Mouse (Mus musculus): Measurements from ENCODE around the gene Col28a1.

Gene Col28a1

DNA sequence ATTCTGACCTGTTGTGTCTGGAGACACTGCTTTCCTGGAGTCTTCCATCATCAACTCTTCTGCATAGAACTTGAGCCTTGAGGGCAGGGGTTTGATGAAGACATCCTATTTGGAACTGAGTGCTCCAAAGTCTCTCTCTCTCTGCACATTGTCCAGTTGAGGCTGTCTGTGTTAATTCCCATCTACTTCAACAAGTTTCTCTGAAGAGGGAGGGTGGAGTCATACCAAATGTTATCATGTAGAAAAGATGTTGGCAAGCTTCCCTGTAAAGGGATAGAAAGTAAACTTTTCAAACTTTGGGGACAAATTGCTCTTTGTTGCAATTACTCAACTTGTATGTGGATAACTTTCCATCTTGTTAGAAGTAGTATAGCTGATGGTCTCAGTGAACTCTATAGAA, at the start of gene Col28a1:
TSS of gene Col28a1 (minus strand) at position 101 of the 400 bp plus-strand sequence.
- no peak for DNase-seq (ENCODE audit: low read depth, low spot score)

GRCm38 (mm10) chr6:8228596-8228995, 36.2 kb upstream of the Col28a1 start:
- no peak for DNase-seq (ENCODE audit: low read depth, low spot score)

DNA sequence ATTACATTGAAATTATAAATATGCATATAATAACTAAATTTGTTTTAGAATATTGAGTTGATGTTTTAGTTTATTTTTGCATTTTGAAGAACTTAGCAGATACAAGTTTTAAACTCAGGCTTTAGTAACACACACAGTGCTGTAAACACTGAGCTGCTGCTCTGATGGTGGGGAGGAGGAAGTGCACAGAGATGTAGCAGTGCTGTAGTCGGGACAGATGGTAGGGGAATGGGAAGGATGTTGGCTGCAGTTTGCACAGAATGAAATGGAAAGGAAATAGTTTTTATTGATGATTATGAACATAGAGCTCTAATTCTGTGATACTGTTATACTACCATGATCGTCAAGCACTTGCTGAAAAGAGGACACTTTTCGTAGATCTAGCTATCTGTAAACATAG, 34.6 kb upstream of the Col28a1 start:
- no peak for DNase-seq (ENCODE audit: low read depth, low spot score)

GRCm38 (mm10) chr6:8210661-8211060, 18.2 kb upstream of the Col28a1 start:
- DNase-seq (ENCODE audit: low read depth, low spot score) = no peak

DNA sequence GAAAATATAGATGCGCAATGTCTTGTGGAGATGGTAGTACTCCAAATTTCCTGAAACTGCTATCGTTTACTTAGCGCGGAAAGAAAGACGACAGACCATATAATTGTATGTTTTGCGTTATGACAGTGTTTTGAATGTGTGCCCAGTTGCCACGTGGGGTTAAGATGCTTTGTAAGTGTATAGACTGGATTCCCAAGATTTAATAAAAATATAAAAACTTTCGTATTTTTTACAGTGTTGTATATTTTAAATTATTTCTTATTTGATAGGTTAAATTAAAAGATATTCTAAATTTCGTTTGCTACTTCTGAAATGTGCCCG, 17.4 kb upstream of the Col28a1 start:
- DNase-seq (ENCODE audit: low read depth, low spot score) = no peak

GRCm38 (mm10) chr6:8209047-8209865, 16.8 kb upstream of the Col28a1 start, which contains the start of gene Mios:
Gene Mios, plus strand, starts transcription at chr6:8209222.
- peak; percentile 86 for DNase-seq (ENCODE audit: low read depth, low spot score)

DNA sequence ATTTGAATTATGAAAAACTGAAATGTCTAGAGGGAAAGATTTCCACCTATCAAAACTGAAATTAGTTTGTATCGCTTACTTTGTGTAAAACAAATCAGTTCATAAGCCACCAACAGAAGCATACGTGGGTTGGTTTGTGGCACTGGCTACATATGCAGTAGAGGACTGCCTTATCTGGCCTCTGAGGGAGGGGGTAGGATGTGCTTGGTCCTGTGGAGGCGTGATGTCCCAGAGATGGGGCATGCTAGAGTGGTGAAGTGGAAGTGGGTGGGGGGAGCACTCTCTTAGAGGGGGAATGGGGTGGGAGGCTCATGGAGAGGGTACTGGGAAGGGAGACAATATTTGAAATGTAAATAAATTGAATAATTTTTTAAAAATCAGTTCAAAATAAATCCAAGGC, 2.5 kb downstream of the Col28a1 start:
- no peak for DNase-seq (ENCODE audit: low read depth, low spot score)

DNA sequence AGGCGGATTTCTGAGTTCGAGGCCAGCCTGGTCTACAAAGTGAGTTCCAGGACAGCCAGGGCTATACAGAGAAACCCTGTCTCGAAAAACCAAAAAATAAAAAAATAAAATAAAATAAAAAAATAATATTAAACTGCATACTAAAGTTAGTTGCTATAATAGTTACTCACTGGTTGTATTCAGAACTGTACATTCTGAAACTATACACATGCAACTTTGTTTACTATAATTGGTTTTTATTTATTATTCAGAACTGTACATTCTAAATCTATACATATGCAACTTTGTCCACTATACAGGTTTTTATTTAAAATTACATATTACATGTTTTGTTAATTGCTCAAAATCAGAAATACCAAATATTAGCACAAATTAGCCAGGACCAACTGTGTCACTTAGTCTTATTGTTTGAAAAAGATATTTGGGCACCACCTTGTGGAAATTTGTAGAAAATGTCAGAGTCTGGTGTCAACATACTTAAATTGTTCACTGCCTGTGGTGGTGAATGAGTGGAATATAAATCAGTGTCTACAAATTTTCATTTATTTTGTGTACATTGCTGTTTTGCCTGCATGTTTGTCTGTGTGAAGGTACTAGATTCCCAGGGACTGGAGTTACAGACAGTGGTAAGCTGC, 3.7 kb downstream of the Col28a1 start:
- no peak for DNase-seq (ENCODE audit: low read depth, low spot score)

DNA sequence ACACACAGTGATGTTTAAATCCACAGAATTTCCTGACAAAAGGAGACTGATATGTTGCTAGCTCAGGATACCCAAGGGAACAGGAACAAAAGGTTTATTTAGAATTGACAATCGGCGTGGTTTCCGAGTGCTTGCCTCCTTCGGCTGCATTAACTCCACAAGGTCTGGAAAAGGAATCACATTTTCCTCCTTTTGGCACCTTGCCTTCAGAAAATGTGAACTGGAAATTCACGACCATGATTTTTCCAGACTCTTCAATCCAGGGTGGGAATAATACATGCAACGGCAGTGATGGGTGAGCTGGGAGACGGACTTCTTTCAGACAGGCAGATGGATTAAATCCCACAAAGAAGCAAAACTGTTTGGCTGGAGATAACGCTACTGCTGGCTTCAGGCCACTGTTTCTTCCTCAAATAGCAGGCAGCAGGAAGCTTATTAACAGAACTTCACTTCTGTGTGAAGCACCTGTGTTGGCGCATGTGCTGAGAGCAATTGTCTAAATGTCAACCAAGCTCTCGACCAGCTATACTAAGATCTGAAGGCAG, 13.9 kb downstream of the Col28a1 start:
- no peak for DNase-seq (ENCODE audit: low read depth, low spot score)

DNA sequence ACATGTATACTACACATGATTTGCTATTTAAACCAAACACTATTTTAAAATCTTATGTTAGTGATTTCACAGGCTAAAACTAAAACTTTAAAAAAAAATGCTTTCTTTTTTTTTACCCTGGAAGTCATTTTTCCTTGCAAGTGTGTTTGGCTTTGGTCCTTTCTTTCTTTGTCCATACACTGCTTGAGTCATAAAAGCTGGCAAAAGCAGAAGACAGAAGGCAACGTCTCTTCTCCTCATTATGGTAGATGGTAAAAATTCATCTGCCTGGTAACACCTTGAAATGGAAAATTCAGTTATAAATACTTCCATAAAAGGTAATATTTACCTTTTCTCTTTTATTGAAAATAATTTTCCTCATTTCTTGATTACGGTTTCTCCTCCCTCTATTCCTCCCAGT, 16.3 kb downstream of the Col28a1 start:
- no peak for DNase-seq (ENCODE audit: low read depth, low spot score)

- DNase-seq (ENCODE audit: low read depth, low spot score) = no peak
These were observed 17.1 kb downstream of the Col28a1 start for GRCm38 (mm10) chr6:8175346-8175745.

DNA sequence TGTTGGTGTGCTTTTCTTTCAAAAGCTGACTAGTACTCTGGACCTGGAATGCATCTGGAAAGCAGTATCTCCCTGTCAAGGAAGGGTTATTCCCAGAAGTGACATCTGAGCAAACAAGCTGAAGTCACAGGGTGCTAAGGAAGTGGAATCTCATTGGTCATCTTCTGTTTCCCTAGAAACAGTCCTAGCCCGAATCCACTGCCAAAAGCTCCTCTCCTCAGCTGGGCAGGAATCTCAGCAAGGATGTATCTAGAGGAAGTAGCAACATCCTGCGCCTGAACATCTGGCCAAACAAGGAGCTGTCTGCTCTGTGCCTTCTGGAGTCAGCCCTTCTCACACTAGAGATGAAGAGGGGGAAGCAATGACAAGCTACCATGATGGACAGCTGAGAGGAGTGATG, 18.4 kb downstream of the Col28a1 start:
- DNase-seq (ENCODE audit: low read depth, low spot score) = no peak

- no peak for DNase-seq (ENCODE audit: low read depth, low spot score)
These were observed 20.3 kb downstream of the Col28a1 start for GRCm38 (mm10) chr6:8172101-8172500.

GRCm38 (mm10) chr6:8164741-8165140, 27.7 kb downstream of the Col28a1 start:
- DNase-seq (ENCODE audit: low read depth, low spot score) = no peak

DNA sequence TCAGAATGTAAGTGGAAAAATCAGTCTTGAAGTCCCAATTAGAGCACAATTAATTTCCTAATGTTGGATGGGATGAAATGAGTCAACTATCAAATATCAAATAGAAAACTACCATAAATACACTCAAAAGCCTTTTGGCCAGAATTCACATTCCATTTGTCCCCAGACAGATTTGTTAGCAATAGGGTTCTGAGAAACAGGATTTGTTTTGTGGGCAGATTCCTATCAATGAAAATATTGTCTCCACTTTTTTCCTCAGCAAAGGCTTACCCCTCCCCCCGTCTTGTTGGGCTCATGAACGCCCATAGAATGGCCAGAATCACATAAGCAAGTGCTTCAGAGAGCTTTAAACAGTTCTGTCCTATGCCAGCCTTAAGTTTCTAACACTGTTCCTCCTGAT, 32.4 kb downstream of the Col28a1 start:
- no peak for DNase-seq (ENCODE audit: low read depth, low spot score)

GRCm38 (mm10) chr6:8157121-8157520, 35.3 kb downstream of the Col28a1 start:
- DNase-seq (ENCODE audit: low read depth, low spot score) = no peak

DNA sequence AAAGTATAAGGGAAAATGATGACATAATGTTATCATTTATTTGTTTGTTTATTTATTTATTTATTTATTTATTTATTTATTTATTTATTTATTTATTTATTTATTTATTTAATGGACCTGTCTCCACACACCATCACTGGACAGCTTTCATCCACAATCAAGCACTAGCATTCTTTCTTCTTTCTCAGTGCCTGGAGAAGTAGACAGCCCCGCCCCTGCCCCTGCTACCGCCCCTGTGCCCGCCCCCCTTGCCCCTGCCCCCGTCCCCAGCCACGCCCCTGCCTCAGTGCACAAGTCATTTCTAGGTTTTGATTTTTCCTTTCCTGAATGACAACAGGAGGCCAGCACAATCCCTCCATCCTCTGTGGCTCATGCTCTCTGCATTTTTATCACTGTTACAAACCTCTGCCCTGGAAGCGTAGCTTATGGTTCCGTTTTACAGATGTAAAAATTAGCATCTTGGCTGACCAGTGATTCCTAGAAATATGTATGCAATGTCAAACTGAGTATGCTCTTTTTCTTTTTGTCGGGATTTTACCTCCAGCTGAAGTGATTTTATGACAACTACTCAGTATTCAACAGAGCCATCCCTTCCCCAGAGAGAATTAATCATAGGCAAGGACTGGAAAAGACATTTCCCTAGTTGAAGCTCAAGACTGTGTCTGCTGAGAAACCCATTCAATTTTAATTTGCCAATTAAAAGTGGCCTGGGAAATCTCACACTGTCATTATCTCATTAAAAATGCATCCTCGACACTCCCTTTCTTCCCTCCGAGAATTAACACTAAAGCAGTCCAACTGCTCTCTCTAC, 39.7 kb downstream of the Col28a1 start:
- no peak for DNase-seq (ENCODE audit: low read depth, low spot score)

- no peak for DNase-seq (ENCODE audit: low read depth, low spot score)
These were observed 43.5 kb downstream of the Col28a1 start for GRCm38 (mm10) chr6:8148916-8149315.

GRCm38 (mm10) chr6:8141881-8142280, 50.5 kb downstream of the Col28a1 start:
- peak; percentile 23 for DNase-seq (ENCODE audit: low read depth, low spot score)

- DNase-seq (ENCODE audit: low read depth, low spot score) = no peak
These were observed 62.3 kb downstream of the Col28a1 start for GRCm38 (mm10) chr6:8130149-8130548.

GRCm38 (mm10) chr6:8128164-8128563, 64.3 kb downstream of the Col28a1 start:
- DNase-seq (ENCODE audit: low read depth, low spot score) = no peak

DNA sequence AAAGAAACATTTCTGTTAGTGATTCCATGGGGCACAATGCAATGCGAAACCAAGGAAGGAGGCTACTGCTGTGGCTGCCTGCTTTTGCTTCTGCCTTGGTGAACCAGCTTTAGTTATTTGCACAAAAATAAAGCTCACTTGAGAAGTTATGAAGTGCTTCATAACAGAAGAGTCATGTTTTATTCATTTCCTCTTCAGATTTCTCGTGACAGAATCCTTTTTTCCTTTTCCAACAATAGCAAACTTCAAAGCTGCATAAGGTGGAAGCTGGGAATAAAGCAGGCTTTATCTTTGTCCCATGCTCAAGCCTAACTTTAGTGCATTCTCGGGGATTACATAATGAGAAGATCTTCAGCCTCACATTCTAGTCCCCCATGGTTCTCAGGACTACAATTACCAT, 65.9 kb downstream of the Col28a1 start:
- no peak for DNase-seq (ENCODE audit: low read depth, low spot score)

Measured in embryo, embryonic 11.5 days (tissue).